Mouse (Mus musculus) c-Kit-positive CD71-positive TER-119-negative erythroid progenitor cells, embryonic 14.5 days (primary cell): ENCODE results near the gene Prkag3.

ENCODE experiments used
- DNase-seq: peaks from one replicate; pipeline ENCODE4 v3.0.0-alpha.2; 2013; ENCODE audit warnings: low read depth

Gene Prkag3

GRCm38 (mm10) chr1:74759773-74760172, 10.8 kb upstream of the Prkag3 start:
- no peak for DNase-seq

GRCm38 (mm10) chr1:74754175-74754785, 5.3 kb upstream of the Prkag3 start:
- DNase-seq = no peak

- DNase-seq = no peak
Measured at GRCm38 (mm10) chr1:74753266-74753974, 4.4 kb upstream of the Prkag3 start.

GRCm38 (mm10) chr1:74752833-74753232, 3.8 kb upstream of the Prkag3 start:
- DNase-seq = no peak

- DNase-seq = no peak
Measured at GRCm38 (mm10) chr1:74752150-74752549, 3.1 kb upstream of the Prkag3 start.

- no peak for DNase-seq
Measured at GRCm38 (mm10) chr1:74750683-74751082, 1.7 kb upstream of the Prkag3 start.

GRCm38 (mm10) chr1:74749301-74749700, 280 bp upstream of the Prkag3 start:
- no peak for DNase-seq

- no peak for DNase-seq
Measured at GRCm38 (mm10) chr1:74747335-74747734, 1.7 kb downstream of the Prkag3 start.

- DNase-seq = no peak
Measured at GRCm38 (mm10) chr1:74740846-74741245, 8.2 kb downstream of the Prkag3 start.

- DNase-seq = no peak
Measured at GRCm38 (mm10) chr1:74737500-74737899, 11.5 kb downstream of the Prkag3 start.

- no peak for DNase-seq
Measured at GRCm38 (mm10) chr1:74736977-74737376, 12.0 kb downstream of the Prkag3 start.

- DNase-seq = no peak
Measured at GRCm38 (mm10) chr1:74728446-74728845, 20.6 kb downstream of the Prkag3 start.

GRCm38 (mm10) chr1:74726674-74727073, 22.3 kb downstream of the Prkag3 start:
- DNase-seq = no peak

GRCm38 (mm10) chr1:74726114-74726513, 22.9 kb downstream of the Prkag3 start:
- DNase-seq = no peak

- peak; percentile 40 for DNase-seq
Measured at GRCm38 (mm10) chr1:74723748-74724147, 25.3 kb downstream of the Prkag3 start.

- no peak for DNase-seq
Measured at GRCm38 (mm10) chr1:74721657-74722056, 27.4 kb downstream of the Prkag3 start.

GRCm38 (mm10) chr1:74719281-74719680, 29.7 kb downstream of the Prkag3 start:
- DNase-seq = no peak

- no peak for DNase-seq
Measured at GRCm38 (mm10) chr1:74718113-74718512, 30.9 kb downstream of the Prkag3 start.

GRCm38 (mm10) chr1:74715886-74716285, 33.1 kb downstream of the Prkag3 start:
- DNase-seq = no peak

GRCm38 (mm10) chr1:74715468-74715867, 33.6 kb downstream of the Prkag3 start:
- no peak for DNase-seq

- no peak for DNase-seq
Measured at GRCm38 (mm10) chr1:74714967-74715366, 34.1 kb downstream of the Prkag3 start.

GRCm38 (mm10) chr1:74713859-74714730, 34.9 kb downstream of the Prkag3 start:
- no peak for DNase-seq
